Mouse (Mus musculus): Measurements from ENCODE around the gene Kcnk6.
"Not testable (repeated sequence)": the region's sequence is repeated elsewhere in the genome, so short reads cannot be mapped to it uniquely, and the experiment has no call there.

Kcnk6 gene

DNA sequence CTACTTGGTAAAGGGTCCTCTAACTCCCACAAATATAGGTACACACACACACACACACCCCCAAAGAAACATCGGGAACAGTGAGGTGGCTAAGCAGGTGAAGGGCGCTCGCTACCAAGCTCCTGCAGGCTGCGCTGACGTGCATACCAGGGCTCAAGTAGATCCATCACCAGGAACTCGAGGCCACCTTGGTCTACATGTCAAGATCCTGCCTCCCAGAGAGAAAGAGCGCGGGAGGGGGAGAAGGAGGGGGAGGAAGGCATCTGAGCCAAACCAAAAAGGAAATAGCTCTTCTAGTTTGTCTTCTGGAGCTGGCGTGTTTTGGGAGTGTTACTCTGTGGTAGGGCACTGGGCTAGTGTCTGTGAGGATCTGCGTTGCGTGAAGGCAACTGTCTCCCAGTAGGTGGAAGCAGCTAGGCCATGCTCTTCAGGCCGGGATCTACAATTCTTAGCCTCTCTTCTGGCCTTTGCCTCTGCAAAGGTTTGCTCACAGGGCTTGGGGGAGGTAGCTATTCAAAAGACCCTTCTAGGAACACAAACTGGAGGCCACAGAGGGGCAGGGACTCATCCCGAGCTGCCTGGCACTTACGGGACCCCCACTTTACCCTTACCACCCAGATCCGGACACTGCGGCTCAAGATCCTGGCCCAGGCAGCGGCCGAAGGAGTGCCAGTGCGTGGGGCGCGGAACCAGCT, 14.5 kb upstream of the Kcnk6 start:
- no peak for DNase-seq

DNA sequence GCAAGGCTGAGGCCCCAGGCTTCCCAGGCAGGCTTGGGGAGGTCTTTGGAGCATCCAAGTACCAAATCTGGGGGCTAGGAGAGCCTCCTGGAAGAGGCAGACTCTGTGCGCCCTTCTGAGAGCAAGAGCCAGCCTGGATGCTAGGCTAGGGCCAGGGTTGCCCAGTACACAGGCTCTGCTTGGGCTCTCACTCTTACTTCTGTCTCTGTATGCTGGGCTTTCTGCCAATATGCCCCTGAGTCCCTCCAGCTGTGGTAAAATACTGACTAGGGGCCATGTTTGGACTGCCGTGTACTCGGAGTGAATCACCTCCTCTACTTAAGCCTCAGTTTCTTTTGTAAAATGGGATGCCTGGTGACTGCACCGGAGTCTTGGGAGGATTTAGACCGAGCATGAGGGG, 13.7 kb upstream of the Kcnk6 start:
- DNase-seq: no peak

DNA sequence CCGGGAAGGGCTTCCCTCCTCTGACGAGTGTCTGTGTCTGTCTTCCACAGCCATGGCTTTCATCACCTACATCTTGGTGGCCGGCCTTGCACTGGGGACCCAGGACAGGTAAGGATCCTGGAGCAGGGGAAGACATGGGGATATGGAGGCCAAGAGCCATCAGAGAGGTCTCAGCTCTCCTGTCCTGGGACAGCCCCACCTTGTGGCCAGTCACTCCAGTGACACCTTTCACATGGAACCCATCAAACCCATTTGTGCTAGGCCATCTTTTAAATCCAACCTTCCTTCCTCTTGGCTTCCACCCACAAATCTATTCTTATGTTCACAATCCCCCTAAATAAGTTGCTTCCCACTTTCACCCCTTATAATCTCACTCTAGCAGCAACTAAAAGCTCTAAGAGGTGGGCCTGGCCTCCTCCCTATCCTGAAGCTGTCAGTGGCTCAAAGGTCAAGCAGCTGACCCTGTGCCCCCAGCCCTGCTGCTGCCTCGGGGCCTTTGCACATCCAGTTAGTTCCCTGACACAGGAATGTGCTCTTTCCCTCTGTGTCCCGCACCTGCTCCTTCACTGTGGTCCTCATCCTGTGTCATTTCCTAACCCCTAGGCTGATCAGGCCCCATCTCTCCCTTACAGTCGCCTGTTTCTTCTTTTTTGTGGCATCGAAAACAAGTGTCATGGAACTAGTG, 12.6 kb upstream of the Kcnk6 start:
- peak in 1 of 2 experiments; percentile 37 for DNase-seq

DNA sequence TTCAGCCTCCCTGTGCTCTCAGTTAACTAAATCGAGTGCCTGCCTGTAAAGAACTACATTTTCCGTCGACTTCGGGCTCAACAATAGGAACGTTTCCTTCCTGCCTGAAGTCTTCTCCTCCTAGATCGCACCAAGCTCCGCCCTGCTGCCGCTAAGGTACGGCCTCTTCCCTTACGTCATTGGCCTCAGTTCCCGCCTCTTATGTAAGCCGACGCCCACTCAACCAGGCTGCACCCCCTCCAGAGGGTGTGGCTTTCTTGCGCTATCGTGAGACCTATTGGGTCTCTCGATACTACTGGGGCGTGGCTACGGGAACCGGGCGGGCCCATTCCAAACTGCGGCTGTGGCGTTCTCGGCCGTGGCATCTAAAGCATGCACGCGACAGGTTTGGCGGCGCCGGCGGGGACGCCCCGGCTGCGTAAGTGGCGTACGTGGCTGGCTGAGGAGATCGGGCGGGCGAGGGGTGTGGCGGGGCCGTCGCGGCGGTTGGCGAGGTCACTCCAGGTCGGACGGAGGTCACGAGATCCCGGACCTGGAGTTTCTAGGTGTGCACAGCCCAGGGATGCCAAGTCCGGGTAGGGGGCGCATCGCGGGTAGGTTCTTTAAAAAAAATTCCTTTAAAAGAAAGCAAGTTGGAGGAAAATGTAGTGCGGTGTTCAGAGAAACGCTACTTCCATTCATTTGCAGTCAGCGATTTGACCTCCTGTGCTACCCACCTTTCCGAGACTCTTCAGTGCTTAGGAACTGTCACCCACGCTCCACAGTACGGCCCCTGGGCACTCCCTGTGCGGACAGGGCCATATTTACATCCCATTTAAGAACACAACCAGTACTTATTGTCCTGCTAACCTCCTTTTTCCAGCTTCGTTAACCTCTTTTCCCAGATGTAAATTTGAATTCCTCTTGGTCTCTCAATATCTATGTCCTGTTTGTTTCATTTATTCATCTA, 6.0 kb upstream of the Kcnk6 start, which contains the start of gene Yif1b:
Yif1b (plus strand) TSS at position 311 of the 949 bp plus-strand sequence.
- DNase-seq: peak; percentile 97

DNA sequence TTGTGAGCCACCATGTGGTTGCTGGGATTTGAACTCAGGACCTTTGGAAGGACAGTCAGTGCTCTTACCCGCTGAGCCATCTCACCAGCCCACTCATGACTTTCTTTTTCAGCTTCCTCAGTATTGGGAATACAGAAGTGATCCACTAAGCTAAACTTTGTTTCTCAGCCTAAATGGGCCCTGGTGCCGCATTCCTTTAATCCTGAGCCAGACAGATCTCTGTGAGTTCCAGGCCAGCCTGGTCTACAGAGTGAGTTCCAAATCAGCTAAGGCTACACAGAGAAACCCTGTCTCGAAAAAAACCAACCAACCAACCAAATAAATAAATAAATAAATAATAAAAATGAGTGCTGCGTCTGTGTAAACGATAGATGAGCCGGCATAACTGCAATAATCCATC, 5.3 kb upstream of the Kcnk6 start:
- not testable (repeated sequence) for DNase-seq

DNA sequence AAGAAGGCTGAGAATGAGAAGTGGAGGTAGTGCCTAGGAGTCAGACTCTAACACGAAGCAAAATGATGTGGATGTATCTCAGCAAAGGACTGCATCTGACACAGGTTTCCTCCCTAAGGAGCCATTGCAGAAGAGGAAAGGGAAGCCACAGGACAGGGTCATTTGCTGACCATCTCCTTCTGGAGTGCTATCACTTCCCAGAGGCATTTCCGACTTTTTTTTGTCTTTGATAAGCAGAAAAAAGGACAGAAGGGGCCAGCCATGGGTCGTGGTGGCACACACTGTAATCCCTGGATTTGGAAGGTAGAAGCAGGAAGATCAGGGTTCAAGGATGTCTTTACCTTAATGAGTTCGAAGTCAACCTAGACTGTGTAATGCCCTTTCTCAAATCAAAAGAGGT, 4.3 kb upstream of the Kcnk6 start:
- no peak for DNase-seq

DNA sequence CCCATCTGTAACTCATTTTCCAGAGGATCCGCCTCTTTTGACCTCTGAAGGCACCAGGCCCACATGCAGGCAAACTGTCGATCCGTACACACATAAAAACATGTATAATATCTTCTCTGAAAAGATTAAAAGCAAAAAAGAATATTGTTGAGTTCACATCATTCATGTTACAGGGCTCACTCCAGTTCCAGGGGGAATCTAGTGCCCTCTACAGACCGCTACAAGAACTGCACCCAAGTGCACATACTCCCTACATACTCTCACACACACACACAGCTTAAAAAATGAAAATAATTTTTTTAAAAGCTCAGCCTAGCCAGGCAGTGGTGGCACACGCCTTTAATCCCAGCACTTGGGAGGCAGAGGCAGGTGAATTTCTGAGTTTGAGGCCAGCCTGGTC, 2.3 kb upstream of the Kcnk6 start:
- no peak for DNase-seq

DNA sequence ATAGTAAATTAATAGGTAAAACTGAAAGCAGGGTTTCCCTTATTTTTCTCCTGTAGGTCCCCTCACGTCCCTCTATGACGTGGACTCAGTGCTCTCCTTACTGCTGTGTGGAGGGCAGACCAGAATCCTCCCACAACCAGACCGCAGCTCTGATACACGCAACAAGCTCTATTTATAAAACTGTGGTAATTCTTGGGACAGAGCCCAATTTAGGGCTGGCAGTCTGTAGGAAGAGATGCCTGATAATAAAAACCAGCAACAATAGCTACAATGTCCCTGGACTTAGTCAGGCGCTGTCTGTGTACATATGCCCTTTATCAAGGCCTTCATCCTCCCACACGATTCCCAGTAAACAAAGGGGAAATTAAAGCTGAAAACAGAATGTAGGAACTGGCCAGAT, 1.4 kb upstream of the Kcnk6 start:
- DNase-seq: no peak

DNA sequence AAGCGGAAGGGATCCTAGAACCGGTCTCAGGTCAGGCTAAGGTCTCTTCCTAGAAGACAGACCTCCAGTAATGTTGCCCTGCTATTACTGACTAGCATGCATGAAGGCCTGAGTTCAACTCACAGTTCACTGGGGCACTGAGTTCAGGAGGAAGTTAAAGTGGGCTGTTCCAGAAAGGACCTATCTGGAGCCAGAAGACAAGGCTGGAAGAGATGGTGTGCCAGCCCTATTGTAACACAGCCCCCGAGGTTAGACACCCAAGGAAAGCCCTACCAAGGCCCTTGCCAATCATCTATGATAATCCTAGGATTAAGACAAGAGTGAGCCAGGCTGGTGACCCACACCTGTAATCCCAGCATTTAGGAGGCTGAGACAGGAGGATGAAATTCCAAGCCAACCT, 798 bp downstream of the Kcnk6 start:
- DNase-seq: no peak

DNA sequence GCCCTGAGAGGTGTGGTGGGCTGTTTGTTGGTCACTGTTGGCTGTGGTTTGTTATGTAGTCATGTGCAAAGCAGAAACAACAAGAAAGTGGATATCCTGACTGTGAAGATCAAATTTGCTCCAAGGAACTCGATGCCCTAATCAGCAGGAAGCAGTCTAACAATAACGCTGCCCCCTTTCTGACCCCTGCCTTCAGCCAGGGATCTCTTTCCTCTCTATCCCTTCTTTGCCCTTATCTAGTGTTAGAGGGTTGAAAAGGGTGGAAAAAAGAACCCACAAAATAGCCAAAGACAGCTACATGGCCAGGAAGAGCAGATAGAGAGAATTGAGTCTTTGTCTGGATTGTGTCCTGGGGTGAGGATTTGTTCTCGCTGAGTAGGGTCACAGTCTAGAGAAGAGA, 1.8 kb downstream of the Kcnk6 start:
- DNase-seq: no peak

DNA sequence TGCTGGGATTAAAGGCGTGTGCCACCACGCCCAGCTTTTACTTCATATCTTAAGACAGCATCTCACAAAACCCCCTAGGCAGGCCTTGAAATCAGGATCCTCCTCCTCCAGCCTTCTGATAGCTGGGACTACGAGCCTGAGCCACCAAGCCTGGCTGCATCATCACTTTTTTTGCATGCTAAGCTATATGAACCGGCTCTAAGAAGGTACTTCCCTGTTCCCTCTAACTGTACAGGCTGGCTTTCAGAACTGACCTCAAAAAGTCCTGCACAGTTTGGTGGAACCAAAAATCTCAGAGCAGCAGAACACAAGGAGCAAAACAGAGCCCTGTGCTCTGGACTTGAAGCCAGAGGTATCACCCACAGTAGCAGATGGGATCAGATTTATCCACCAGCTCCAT, 4.1 kb downstream of the Kcnk6 start:
- no peak for DNase-seq

DNA sequence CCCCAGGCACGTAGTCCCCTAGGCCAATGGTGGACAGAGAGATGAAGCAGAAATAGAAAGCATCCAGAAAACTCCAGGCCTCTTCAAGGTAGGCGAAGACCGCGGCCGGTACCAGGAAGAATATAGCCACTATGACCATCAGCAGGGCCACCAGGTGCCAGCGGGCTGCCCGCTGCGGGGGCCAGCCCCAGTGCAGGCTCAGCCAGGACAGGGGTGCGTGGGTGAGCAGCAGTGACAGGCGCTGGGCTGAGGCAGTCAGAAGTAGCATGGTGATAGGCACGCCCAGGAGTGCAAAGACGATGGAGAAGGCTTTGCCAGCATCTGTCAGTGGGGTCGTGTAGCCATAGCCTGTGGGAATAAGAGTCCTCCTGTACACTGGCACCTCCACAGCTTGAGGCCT, 6.8 kb downstream of the Kcnk6 start:
- DNase-seq: no peak

DNA sequence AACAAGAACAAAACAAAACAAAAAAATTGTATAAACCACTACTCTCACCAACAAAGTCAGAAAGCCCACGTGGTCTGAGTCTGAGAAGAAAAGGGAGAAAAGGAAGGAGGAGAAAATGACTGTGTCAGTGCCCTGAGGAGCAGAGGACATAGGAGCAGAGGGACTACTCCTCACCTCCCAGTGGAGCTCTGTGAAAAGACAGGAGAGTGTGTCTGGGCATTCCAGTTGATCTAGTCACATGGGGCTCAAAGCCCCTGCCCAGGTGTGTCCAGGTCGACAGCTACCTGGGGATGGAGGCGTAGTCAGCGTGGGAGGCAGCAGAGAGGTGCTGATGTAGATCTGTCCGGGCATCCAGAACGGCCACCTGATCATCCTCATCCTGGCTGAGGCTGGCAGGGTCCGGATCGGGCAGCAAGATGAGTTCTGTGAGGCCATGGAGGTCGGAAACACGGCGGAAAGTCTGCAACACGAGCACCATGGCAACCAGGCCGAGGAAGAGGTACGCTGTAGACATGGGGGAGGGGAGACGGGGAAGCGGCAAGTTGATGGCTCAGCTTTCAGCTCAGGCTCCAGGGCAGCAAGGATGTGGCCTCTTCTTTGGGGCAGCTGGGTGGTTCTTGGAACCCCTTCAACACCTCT, 7.4 kb downstream of the Kcnk6 start:
- no peak for DNase-seq

DNA sequence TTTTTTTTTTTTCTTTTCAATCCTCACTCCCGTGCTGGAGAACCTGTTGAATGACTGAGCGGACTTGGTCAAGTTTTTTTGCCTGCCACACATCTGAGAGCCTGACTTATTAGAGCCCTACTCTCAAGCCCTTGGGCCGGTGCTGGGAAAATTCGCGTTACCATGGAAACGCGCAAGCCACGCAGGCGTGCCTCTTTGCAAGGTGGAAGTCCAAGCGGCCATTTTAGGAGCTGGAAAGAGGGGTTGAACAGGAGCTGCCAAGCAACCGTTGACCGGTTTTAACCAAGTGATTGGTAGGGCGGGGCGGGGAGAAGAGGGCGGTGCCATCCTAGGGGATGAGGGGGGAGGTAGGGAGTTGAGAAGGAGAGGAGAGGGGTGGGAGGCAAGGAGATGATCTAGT, 17.5 kb downstream of the Kcnk6 start:
- DNase-seq: no peak

DNA sequence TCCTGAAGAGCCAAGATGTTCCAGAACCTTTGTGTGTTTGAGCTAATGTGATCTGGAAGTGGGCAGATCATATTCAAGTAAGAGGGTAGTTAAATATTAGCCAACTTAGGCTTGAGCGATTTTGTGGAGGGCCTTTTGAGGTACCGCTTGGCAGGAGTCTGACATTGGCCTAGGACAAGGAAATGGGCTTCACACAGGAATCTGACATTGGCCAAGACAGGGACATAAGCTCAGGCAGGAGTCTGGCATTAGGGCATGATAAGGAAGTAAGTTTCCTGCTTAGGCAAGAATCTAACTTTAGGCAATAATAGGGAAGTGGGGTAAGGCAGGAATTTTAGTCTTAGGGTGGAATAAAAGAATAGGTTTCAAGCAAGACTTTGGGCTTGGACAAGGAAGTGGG, 18.1 kb downstream of the Kcnk6 start:
- no peak for DNase-seq

DNA sequence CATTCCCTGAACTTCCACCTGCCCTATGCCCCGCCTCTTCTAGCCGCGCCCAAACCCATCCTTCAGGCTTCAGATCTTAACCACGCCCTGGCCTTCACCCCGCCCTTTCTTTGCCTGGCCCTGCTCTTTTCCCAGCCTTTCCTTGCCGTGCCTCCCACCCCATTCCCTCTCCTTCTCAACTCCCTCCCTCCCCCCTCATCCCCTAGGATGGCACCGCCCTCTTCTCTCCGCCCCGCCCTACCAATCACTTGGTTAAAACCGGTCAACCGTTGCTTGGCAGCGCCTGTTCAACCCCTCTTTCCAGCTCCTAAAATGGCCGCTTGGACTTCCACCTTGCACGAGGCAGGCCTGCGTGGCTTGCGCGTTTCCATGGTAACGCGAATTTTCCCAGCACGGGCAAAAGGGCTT, 18.6 kb downstream of the Kcnk6 start, which contains the start of gene Catsperg1:
Catsperg1 (minus strand) TSS at position 361 of the 408 bp plus-strand sequence.
- peak; percentile 36 to 45 for DNase-seq

DNA sequence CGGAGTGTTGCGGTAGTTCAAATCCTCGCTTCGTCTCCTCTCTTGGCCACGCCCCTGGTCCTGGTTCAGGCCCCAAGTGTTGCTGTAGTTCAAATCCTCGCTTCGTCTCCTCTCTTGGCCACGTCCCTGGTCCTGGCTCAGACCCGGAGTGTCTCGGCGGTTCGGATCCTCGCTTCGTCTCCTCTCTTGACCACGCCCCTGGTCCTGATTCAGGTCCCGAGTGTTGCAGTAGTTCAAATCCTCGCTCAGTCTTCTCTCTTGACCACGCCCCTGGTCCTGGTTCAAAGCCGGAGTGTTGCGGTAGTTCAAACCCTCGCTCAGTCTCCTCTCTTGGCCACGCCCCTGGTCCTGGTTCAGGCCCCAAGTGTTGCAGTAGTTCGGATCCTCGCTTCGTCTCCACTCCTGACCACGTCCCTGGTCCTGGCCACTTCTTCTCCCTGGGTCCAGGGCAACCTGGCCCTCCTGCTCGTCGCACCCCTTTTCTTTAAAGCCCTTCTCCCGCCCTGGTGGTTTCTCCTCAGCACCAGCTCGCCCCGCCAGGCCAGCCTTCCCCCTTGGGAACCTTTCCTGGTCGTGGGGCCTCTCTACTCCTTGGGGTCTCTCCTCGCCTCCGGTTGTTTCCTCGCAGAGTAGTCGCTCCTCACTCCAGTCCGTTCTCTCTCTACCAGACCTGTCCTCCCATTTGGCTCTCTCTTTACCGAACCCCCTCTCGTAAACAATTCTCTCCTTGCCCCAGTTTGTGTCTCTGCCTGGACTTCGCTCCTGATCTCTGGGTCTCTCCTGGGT, 19.3 kb downstream of the Kcnk6 start:
- DNase-seq: not testable (repeated sequence)

DNA sequence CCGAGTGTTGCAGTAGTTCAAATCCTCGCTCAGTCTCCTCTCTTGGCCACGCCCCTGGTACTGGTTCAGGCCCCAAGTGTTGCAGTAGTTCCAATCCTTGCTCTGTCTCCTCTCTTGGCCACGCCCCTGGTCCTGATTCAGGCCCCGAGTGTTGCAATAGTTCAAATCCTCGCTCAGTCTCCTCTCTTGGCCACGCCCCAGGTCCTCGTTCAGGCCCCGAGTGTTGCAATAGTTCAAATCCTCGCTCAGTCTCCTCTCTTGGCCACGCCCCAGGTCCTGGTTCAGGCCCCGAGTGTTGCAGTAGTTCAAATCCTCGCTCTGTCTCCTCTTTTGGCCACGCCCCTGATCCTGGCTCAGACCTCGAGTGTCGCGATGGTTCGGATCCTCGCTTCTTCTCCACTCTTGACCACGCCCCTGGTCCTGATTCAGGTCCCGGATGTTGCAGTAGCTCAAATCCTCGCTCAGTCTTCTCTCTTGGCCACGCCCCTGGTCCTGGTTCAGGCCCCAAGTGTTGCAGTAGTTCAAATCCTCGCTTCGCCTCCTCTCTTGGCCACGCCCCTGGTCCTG, 20.0 kb downstream of the Kcnk6 start:
- no peak for DNase-seq

DNA sequence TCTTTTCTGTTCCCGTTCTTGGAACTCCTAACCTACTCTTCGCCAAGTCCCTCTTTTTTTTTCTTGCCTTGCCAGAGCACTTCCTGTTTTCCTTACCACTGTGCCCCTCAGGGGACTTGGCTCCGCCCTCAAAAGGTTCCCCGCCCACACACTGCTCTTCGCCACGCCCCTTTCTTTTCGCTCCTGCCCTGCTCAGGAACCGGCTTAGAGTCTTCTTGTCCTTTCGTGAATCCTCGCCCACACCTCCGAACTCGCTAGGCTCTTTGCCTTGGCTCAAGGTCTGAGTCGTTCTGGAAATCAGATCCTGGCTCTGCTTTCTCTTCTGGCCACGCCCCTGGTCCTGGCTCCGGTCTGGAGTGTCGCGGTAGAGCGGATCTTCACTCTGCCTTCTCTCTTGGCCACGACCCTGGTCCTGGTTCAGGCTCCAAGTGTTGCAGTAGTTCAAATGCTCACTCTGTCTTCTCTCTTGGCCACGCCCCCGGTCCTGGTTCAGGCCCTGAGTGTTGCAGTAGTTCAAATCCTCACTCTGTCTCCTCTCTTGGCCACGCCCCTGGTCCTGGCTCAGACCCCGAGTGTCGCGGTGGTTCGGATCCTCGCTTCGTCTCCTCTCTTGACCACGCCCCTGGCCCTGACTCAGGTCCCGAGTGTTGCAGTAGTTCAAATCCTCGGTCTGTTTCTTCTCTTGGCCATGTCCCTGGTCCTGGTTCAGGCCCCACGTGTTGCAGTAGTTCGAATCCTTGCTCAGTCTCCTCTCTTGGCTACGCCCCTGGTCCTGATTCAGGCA, 20.7 kb downstream of the Kcnk6 start:
- peak; percentile 29 to 37 for DNase-seq

DNA sequence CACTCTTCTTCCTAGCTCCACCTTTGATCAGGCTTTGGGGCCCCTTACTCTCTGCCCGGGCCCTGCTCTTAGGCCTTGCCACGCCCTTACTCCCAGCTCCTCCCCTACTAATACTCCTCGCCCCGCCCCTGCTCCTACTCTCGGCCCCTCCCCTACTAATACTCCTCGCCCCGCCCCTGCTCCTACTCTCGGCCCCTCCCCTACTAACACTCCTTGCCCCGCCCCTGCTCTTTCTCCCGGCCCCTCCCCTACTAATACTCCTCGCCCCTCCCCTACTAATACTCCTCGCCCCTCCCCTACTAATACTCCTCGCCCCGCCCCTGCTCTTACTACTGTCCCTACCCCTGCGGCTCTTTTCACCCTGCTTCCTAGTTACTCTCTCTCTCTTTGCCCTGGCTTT, 21.3 kb downstream of the Kcnk6 start:
- DNase-seq: not testable (repeated sequence)

DNA sequence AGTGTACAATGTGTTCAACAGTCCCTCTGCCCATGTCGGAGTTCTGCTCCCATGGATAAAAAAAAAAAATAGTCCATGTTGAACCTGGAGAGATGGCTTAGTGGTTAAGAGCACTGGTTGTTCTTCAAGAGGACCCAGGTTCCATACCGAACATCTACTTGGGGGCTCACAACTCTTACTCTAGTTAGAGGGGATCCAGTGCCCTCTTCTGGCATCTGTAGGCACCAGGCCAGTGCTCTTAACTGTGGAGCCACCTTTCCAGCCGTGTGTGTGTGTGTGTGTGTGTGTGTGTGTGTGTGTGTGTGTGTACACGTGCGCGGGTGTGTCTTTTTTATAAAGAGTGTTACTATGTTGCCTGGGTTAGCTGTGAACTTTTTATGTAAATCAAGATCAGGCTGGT, 29.7 kb downstream of the Kcnk6 start:
- DNase-seq: no peak

All from cerebellum, postnatal 36 days (tissue).